Mouse (Mus musculus) common myeloid progenitor, adult 5-6 weeks (primary cell): ENCODE measurements at regions not wholly inside any gene's neighbourhood (a gene's known extent, or its start where the extent isn't known, plus 50 kb on each side); places are given as distances from the start of the nearest gene placed in this dataset.
A peak's percentile ranks its signal among the peaks of the same experiment; 100 is the strongest.
"Not testable (repeated sequence)": the region's sequence is repeated elsewhere in the genome, so short reads cannot be mapped to it uniquely, and the experiment has no call there.

Experiments
- ATAC-seq: replicated peaks from 2 replicates; pipeline ENCODE4 v1.8.0; 2016; ENCODE audit warnings: low read depth, mild to moderate bottlenecking, moderate TSS enrichment, inconsistent platforms; ENCODE audit not compliant: poor library complexity, severe bottlenecking

DNA sequence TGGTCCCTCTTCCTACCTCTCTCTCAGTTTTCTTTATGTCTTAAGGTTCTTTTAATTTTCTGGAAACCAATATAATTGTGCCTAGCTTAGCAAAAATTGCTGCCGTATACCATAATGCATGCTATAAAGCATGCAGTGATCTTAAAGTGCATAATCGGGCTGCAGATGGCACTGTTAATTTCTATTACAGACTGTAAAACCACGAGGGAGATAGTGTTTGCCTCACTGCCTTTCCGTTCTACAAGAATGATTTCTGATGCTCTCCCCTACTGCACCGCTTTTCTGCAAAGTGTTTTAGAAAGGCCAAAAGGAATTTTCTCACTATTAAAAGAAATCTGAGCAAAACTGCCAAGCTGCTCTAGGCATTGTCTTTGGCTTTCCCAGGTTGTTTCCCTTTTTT lies 357.6 kb downstream of the Tusc1 start:
- ATAC-seq: no peak

DNA sequence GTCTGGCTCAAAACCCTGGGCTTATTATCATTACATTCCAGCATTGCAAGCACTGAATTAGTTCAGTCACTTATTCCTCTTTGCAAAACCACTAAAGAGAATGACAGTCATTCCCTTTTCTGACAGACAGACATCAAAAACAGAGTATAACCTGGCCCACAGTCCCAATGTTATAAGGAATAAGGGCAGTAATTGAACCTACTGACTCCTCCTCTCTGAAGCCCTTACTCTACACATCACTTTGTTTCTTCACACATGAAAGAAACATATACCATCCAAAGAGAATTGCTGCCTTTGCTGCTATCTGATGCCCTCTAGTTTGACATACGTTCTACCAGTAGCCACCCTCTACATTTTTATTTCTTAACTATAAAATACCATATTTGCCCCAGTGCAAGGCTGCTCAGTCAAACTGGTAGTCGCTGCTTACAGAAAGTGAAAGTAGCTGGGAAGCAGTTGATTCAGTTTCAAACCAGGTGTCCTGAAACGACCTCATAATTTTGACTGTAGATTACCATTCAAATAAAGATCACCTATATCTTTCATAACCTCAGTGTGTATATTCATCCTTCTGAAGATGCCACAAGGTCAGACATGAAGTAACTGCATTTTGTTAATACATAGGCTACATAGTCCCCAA lies 393.1 kb downstream of the Tusc1 start:
- peak; percentile 73 for ATAC-seq

DNA sequence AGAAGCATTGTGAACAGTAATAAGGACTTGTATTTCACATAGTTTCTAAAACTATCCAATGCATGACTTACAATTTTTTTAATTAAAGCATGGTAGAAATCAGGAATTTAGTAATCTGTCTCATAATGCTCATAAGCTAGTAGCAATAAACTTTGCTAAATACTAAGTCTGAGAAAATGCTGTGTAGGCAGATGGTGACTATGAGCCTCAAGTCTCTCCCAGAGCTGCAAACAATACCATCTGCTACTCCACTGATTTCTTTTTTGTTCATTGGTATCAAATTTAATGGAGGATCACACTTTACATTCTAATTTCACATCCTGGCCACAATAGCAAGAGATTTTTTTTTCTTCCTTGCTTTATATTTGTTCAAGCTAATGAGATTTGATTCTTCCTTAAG lies 404.0 kb downstream of the Tusc1 start:
- no peak for ATAC-seq

GRCm38 (mm10) chr4:92921386-92922040 lies 413.8 kb downstream of the Tusc1 start:
- no peak for ATAC-seq

DNA sequence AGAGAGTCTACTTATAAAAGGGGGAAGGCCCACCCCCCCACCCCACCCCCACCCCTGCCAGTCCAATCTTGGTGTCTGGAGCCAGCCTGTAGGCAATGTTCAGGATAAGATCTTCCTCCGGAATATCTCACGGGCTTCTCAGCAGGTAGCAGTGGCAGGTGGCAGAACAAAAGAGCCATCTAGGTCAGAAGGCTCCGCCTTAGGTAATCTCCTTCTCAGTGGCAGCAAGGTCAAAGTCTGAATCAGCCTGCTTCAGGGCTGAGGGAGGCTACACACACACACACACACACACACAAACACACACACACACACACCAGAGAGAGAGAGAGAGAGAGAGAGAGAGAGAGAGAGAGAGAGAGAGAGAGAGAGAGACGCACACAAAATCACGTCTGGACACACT lies 431.8 kb downstream of the Tusc1 start:
- ATAC-seq: not testable (repeated sequence)
